Mouse (Mus musculus): Measurements from ENCODE around the gene Emc8. TPM values are rescaled to one million over a fixed set of nuclear protein-coding genes. Genes with fewer than 3 reads are reported as not detected.
A peak's percentile ranks its signal among the peaks of the same experiment; 100 is the strongest.

The Emc8 gene
- 67.0 and 74.7 TPM in 2 replicates for polyA plus RNA-seq (2012; rRNA removed)

DNA sequence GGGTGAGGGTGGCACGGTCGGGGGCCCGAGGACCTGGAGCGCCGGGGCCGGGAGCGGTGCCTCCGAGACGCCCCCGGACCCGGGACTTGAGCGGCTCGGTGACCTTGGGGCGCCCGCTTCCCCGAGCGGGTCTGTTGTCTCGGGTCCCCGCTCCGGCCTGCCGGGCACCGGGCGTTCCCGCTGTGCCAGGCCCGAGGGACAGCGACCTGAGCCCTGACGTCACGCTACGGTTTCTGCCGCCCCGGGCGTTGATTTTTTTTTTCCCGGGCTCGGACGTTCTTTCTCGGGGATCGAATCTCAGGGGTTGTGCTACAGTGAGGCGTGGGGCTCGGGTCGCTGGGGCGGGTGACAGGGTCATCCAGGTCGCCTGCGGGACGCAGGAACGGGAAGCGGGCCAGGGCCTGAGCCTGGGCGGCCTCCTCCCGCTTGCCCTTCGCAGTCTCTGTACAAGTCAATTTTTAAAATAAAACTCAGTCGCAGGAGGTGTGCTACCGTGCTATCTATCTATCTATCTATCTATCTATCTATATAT, at the start of gene Emc8:
Gene Emc8 (minus strand): TSS at position 200 of the 532 bp plus-strand sequence.
- no peak for DNase-seq (ENCODE audit: low read depth, low spot score)
- WGBS = under 1% methylated on average over 51 of the region's 51 CpGs

DNA sequence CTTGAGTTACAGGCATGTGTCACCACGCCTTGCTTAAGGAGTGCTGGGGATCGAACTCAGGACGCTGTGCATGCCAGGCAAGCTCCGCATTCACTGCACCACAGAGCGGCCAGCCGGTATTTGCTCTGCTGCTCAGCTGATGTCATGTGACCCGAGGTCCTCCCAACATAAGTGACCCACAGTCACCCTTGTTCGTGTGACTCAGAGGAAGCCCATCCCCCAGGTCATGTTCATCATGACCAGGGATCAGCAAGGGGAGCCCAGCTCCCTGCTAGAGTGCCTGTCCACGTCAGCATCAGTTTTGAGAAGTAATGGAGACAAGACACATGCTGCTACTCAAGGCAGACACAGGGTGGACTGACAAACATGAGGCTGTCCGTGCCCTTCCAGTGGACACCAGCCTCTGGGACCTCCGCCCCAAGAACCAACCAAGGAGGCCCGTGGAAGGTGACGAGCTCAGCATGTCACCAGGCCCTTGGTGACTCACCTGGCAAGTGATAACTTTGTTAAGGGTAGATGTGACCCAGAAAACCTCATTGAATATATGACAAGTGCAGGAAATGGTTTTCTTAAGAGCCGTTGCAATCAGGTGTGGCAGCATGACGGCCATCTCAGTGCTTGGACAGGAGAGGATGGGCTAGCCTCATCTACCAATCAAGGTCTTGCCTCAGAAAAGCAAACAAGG, 47.8 kb upstream of the Emc8 start:
- WGBS = 76% methylated on average over 15 of the region's 15 CpGs

DNA sequence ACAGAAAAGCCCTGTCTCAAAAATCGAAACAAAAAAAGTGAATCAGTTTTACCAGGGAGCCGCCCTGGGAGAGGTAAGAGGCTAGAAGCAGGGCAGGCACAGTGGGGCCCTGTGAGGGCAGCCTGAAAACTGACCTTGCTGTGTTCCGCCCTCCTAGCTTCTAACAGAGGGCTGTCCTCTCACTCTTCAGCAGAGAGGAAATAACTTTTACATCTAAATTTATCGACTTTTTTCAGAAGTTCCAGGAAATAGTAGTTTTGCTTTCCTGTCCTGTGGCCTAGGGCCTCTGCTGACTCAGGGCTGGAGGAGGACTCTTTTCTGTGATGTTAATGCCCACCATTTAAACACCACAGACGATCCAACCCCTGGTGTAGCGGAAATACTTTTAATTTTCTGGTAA, 46.8 kb upstream of the Emc8 start:
- DNase-seq (ENCODE audit: low read depth, low spot score) = no peak
- WGBS = 65% methylated on average over 6 of the region's 6 CpGs

More for the DNA sequence above, 47.8 kb upstream of the Emc8 start:
- no peak for DNase-seq (ENCODE audit: low read depth, low spot score)

DNA sequence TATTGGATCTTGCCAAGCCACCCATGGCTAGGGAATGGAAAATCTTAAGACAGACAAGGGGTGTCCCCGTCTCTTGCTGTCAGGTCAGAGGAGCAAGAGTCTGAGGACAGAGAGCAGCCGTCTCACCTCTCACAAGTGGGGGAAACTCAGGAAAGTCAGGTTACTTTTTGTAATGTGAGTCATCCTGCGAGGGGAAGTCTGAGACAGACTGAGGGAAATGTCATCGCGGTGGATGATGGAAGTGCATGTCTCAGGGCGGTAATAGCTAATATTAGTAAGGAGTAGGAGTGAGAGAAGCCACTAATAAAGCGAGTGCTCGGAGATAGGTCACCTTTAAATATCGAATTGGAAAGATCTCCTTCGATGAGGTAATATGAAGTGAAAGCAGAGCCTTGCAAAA, 40.8 kb upstream of the Emc8 start:
- WGBS = 84% methylated on average over 10 of the region's 10 CpGs
- DNase-seq (ENCODE audit: low read depth, low spot score) = no peak

DNA sequence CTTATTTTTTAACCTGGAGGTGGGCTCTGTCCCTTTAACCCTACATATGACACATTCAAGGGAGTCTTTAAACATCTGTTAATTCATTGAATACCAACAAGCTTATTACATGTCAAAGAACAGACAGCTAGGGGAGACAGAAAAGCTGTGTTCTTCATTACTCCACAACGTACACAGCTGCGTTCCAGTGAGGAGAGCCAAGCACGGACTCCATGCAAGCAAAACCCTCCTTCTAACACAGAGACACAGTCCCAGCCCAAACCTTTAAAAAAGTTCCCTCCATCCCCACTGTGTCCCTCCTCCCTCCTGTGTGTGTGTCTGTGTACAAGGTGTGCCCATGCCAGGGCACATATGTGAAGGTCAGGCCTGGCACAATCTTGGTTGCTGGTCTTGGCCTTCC, 37.8 kb upstream of the Emc8 start:
- DNase-seq (ENCODE audit: low read depth, low spot score) = no peak
- WGBS = 88% methylated on average over 3 of the region's 3 CpGs

DNA sequence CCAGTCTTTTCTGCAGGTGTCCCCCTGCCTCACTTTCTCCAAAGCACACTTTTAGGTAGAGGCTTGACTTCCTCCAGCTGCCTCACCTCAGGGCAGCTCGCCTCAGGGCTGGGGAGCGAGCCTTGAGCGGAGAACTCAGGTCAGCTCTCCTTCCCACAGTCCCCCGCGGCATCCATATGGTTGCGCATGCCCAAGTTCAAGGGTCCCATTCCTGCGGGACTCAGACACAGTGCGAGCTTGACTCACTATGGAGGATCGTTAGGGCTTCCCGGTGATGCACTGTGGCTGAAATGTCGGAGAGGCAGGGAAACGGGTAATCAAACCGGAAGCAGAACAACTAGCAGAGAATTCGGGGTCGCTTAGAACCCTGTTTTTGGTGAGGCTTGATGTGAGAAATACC, 36.8 kb upstream of the Emc8 start:
- no peak for DNase-seq (ENCODE audit: low read depth, low spot score)
- WGBS = 93% methylated on average over 15 of the region's 15 CpGs

DNA sequence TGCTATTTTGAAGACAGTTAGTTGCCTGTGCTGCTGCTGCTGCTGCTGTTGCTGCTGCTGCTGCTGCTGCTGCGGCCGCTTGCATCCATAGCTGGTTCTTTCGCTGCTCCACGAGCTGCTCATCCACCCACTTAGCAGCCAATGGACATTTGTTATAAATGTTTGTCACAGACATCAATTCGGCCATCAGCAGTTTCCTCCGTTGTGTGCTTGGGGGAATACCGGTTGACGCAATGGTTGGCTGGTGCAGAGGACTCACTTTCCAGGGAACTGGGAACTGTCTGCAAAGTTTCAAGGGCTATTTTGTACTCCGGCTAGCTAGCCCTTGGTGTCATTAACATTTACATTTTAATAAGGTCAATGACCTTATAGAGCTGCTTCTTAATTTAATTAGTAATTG, 35.8 kb upstream of the Emc8 start:
- DNase-seq (ENCODE audit: low read depth, low spot score) = no peak
- 64% methylated on average over 9 of the region's 9 CpGs for WGBS

DNA sequence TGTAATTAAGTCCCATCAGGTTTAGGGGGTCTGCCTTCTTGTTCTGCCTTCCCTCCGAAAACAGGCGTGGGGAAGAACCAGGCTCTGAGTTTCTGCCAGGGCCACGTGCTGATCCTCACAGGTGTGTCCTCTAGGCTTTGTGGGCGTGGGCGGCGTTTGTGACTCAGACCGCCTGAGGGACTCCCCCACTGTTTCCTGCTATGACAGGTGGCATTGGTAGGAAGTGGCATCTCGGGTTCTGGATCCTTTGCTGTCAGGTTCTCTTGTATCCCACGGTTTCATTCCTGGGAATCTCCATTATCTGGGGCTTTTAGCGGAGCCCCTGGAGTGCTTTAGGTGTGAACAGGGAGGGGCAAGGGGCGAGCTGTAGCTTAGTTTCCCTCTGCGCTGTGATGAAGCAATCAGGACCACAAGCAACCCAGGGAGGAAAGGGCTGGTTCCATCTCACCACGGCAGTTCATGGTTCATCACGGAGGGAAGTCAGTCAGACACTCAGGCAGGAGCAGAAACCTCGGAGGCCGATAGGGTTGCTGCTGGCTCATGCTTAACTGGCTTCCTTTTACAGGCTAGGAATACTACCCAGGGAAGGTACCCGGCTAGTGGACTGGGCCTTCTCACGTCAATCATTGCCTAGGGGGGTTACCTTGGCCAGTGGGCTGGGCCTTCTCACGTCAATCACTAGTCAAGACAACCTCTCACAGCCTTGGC, 33.5 kb upstream of the Emc8 start:
- WGBS = 30% methylated on average over 19 of the region's 19 CpGs
- peak; percentile 72 for DNase-seq (ENCODE audit: low read depth, low spot score)

DNA sequence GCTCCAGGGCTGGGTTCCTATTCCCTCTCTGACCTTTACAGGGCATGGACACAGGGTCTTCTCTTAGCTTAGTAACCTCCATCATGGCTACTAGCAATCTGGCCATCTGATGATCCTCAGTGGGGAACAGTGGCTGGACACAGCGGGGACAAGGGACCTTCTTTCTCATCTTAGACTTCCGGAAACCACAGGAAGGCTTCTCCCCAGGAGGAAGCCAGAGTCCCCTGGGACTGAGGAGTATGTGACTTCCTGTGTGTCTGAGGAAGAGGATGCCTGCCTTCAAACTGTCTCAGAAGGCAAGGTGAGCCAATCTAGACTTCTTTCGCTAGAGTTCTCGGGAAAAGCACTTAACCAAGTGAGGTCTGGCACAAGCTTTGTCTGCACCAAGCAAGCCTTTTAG, 31.7 kb upstream of the Emc8 start:
- WGBS = 88% methylated on average over 4 of the region's 4 CpGs
- no peak for DNase-seq (ENCODE audit: low read depth, low spot score)

DNA sequence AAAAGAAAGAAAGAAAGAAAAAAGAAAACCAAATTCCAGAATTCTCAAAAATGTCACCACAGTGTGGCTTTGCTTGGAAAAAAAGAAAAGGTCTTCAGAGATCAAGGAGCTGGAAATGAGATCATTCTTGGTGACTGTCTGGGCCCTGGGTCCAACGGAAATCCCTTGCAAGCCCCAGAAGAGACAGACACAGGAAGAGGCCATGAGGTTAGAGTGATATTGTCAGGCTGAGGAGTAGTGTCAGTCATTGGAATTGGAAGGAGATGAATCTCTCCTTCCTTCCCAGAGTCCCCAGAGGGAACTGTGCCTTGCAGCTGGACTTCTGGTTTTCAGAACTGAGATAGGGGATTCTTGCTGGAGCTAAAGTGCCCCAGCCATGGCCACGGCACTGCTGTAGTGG, 31.2 kb upstream of the Emc8 start:
- 76% methylated on average over 2 of the region's 2 CpGs for WGBS
- DNase-seq (ENCODE audit: low read depth, low spot score) = no peak

DNA sequence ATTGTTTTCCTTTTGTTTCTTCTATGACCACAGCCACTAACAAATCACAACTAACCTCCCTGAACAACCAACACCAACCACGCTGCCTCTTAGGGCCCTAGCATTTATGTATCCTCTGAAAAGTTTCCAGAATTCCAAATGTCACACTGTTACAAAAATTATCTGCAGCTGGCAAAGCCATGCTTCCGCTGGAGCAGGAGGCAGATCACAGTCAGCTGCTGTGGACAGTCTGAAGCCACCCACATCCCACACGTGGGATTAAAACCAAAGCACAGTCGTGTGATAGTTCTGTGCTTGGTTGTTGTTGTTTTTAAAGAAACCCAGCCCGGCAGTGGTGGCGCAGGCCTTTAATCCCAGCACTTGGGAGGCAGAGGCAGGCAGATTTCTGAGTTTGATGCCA, 30.7 kb upstream of the Emc8 start:
- DNase-seq (ENCODE audit: low read depth, low spot score) = no peak
- 67% methylated on average over 6 of the region's 6 CpGs for WGBS

DNA sequence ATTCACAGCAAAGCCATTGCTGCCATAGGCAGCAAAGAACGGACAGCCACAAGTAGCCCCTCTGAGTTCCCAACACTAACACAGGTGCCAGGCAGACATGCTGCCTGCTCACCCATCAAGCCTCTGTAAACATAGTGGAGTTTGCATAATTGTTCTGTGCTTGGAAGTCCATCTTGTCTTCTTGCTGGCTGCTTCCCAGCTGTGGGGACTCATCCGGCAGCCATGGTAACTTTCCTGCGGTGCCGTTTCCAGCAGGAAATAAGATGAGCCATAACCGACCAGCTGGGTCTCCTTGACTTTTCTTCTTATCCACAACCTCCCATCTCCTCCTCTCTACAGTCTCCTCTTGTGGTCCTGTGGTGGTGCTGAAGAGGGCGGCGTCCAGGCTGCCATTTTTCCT, 30.1 kb upstream of the Emc8 start:
- DNase-seq (ENCODE audit: low read depth, low spot score) = no peak
- 77% methylated on average over 7 of the region's 7 CpGs for WGBS

DNA sequence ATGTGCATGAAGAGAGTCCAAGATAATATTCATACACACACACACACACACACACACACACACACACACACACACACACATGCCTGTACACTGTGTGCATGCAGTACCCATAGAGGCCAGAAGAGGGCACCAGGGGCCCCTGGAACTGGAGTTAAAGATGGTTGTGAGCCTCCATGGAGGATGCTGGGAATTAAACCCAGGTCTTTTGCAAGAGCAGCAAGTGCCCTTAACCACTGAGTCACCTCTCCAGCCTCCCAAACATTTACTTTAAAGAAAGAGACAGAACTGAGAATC, 29.6 kb upstream of the Emc8 start:
- DNase-seq (ENCODE audit: low read depth, low spot score) = no peak

DNA sequence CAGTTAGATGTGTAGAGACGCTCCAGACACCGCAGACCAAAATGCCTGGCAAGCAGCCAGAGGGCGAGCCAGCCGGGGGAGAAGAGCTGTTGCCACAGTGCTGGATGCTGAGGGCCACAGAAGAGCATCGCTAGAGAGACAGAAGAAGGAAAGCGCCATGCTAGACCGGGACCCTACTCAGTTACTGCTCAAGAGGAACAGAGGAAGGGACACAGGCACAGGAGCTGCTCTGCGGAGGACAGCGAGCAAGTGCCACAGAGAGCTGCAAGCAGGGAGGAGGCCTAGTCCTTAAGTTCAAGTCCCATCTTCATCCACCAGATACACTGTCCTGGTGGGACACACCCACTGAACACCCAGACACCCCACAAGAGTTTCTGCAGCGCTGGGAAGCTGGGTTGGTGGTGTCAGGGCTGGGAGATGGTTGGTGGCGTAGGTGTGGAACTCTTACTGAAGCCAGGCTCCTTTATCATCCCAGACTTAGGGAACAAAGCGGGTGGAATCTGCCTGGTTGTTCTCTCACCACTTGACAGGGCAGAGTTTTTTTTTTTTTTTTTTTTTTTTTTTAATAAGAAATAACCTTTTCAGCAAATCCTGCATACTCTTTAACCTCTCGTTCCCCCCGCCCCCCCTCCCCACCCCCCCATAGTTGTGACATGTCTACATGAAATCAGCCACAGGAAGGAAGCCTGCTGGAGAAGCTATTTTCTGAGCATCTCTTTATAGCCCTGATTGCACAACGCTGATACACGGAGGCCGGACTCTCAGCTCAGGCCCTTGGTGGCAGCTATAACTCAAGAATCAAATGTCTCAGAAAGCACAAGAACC, 29.0 kb upstream of the Emc8 start:
- 53% methylated on average over 17 of the region's 17 CpGs for WGBS

DNA sequence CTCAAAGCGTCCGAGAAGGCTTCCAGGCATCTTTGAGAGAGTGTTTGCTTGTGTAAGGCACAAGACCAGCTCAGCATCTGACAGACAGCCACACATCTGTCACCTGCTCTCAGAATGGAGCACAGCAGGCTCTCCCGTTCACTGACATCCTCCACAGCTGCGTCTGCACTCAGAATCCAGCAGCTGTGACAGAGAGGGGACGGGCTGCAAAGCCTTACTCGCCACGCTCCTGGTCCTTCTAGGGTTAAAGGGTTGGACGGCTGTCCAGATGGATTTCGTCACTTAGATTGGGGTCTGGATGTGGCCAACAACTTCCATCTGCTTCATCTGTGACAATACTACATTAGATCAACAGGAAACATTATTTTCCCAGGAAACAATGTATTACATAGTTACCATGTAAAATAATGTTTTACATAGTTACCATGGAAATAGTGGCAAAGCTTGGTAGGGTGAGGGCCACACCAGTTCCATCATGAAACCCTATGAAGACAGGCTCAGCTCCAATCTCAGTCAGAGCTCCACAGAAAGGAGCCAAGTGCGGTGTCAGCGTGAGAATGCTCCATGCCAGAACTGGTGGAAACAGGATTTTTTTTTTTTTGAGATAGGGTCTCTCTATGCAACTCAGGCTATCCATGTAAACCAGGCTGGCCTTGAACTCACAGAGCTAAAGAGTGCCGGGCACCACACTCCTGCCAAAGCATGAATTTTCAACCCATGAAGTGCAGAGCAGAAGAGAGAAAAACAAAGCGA, 28.2 kb upstream of the Emc8 start:
- DNase-seq (ENCODE audit: low read depth, low spot score) = no peak
- WGBS = 57% methylated on average over 13 of the region's 13 CpGs

More for the DNA sequence above, 29.0 kb upstream of the Emc8 start:
- no peak for DNase-seq (ENCODE audit: low read depth, low spot score)

DNA sequence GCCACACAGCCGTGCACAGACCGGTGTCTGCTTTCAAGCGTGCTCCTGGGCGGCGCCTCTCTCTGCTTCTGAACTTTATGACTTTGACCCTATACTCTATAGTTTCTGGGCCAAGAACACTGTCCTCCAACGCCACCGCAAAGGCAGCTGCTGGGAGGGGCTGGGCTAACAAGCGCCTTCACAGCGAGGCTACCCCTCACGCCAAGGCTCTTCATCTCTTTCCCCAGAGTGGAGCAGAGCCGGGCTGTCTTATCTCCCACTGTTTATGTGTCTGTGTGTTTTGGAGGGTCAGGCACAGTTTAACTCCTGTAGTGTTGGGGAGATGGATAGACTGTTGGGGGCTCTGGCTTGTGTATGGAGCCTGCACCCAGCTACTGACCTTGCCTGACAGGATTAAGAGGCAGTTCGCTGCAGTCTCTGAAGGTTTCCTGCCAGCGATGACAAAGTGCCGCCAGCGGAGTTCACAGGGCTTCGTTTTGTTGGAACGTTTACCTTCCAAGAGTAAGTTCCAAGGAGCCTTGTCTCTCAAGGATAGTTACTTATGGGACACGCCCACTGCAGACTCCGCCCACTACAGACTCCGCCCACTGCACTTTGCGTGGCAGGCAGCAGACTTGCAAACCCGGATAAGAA, 25.6 kb upstream of the Emc8 start:
- peak; percentile 70 for DNase-seq (ENCODE audit: low read depth, low spot score)
- WGBS = 10% methylated on average over 22 of the region's 22 CpGs

DNA sequence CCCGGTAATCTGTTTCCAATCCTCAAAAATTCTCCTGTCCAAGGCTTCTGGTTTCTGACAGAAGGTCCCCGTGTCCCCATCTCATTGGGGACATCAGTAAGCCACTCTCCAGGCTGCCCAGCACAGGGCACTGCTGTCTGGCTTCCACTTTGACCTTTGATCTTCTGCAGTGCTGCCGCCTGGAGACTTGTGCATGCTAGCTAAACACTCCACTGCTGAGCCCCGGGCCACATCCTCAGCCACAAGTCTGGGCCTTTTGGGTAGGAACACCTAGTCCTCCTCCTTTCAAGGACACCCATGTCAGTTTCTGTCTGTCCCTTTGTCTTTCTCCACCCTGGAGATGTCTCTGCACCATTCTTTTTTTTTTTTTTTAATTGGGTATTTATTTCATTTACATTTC, 24.6 kb upstream of the Emc8 start:
- 51% methylated on average over 4 of the region's 4 CpGs for WGBS

DNA sequence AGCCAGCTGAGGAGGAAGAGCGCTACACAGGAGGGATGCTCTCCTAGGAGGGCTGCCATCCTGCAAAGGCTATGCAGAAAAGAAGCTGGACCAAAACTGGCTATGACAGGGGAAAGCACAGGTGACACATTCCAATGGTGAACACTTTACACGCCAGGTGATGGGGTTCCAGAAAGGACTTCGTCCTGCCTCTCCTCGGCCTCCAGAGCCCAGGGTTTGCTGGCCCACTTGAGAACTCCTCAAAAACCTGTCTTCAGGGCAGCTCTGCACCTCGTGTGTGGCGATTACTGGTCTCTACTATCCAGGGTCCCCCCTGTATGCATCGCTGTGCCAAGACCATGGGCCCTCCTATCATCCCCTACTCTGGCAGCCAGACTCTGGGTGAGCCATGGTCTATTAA, 20.1 kb upstream of the Emc8 start:
- WGBS = 96% methylated on average over 7 of the region's 7 CpGs
- DNase-seq (ENCODE audit: low read depth, low spot score) = no peak

More for the DNA sequence above, 24.6 kb upstream of the Emc8 start:
- no peak for DNase-seq (ENCODE audit: low read depth, low spot score)

DNA sequence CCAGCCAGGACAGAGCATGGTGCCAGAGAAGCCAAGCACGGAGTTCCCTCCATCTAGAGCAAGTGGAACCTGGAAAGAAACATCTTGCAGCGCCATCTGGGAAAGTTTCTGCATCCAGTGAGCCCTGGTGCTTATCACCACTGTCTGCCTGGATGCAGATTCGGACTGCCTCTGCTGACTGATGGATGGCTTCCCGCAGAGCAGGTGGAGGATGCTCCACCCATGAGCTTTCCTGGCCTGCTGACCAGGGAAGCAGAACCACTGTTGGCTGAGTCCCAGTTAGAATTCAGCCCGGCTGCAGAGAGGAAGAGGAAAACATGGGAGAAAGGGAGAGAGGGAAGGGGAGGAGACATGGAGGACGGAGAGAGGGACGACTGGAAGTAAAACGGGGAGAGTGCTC, 19.4 kb upstream of the Emc8 start:
- WGBS = 52% methylated on average over 8 of the region's 8 CpGs
- no peak for DNase-seq (ENCODE audit: low read depth, low spot score)

Data from large intestine, adult 2 months (tissue).